Mouse (Mus musculus) myocyte (in vitro differentiated cells): ENCODE results near the gene Rapgef6. TPM values are rescaled to one million over a fixed set of nuclear protein-coding genes. Genes with fewer than 3 reads are reported as not detected.

Experiments used
- H3K27me3 ChIP-seq: one replicate; pipeline ENCODE4 v1.6.1; 2011; ENCODE audit not compliant: control insufficient read depth, insufficient read depth, insufficient read length
- H3K36me3 ChIP-seq: one replicate; pipeline ENCODE4 v1.6.1; 2011; ENCODE audit not compliant: control insufficient read depth, insufficient read depth
- H3K4me2 ChIP-seq: one replicate; pipeline ENCODE4 v1.6.1; 2011; ENCODE audit warnings: low read depth, control low read depth
- H3K4me3 ChIP-seq: one replicate; pipeline ENCODE4 v1.5.1; 2011; ENCODE audit warnings: mild to moderate bottlenecking, control low read depth, moderate library complexity
- H3K79me2 ChIP-seq: one replicate; pipeline ENCODE4 v1.6.1; 2011; ENCODE audit not compliant: control insufficient read depth, insufficient read depth
- H3ac ChIP-seq: one replicate; pipeline ENCODE4 v1.6.1; 2011; ENCODE audit not compliant: control insufficient read depth, insufficient read length
- CEBPB ChIP-seq: IDR thresholded peaks from 2 replicates; pipeline ENCODE4 v1.6.1; 2011; ENCODE audit warnings: mild to moderate bottlenecking, moderate library complexity; ENCODE audit not compliant: poor library complexity, insufficient read depth, severe bottlenecking
- E2F4 ChIP-seq: IDR thresholded peaks from one replicate; pipeline ENCODE4 v1.6.1; 2011; ENCODE audit warnings: mild to moderate bottlenecking, control low read depth, moderate library complexity; ENCODE audit not compliant: insufficient read depth
- MAX ChIP-seq: IDR thresholded peaks from one replicate; pipeline ENCODE4 v1.6.1; 2011; ENCODE audit warnings: low read depth, mild to moderate bottlenecking, control low read depth
- MYOD1 ChIP-seq, 3 experiments: IDR thresholded peaks; one replicate each; pipeline ENCODE4 v1.6.1; 2011; ENCODE audit warnings: control low read depth in 2 of 3, low read depth in 2 of 3, mild to moderate bottlenecking in 2 of 3, moderate library complexity in 1 of 3; ENCODE audit not compliant: insufficient read length in 2 of 3, control insufficient read depth in 1 of 3
- MYOG ChIP-seq, 3 experiments: IDR thresholded peaks; one replicate each; pipeline ENCODE4 v1.6.1; 2011; ENCODE audit warnings: control low read depth in 2 of 3, low read depth in 2 of 3, mild to moderate bottlenecking in 2 of 3; ENCODE audit not compliant: insufficient read length in 2 of 3, control insufficient read depth in 1 of 3, insufficient read depth in 1 of 3
- POLR2A ChIP-seq: IDR thresholded peaks from one replicate; pipeline ENCODE4 v1.6.1; 2011; ENCODE audit warnings: low read depth, mild to moderate bottlenecking, control low read depth, moderate library complexity; ENCODE audit not compliant: insufficient read length
- POLR2AphosphoS2 ChIP-seq: IDR thresholded peaks from one replicate; pipeline ENCODE4 v1.6.1; 2011; ENCODE audit warnings: low read depth, control low read depth; ENCODE audit not compliant: insufficient read length
- REST ChIP-seq: IDR thresholded peaks from one replicate; pipeline ENCODE4 v1.6.1; 2011; ENCODE audit warnings: mild to moderate bottlenecking, control low read depth, moderate library complexity; ENCODE audit not compliant: insufficient read depth, insufficient read length
- SRF ChIP-seq: IDR thresholded peaks from one replicate; pipeline ENCODE4 v1.6.1; 2011; ENCODE audit warnings: low read depth; ENCODE audit not compliant: control insufficient read depth, insufficient read length
- TCF12 ChIP-seq: IDR thresholded peaks from one replicate; pipeline ENCODE4 v1.6.1; 2011; ENCODE audit warnings: mild to moderate bottlenecking, control low read depth; ENCODE audit not compliant: poor library complexity, insufficient read depth, severe bottlenecking
- TCF3 ChIP-seq: IDR thresholded peaks from one replicate; pipeline ENCODE4 v1.6.1; 2011; ENCODE audit warnings: low read depth, control low read depth; ENCODE audit not compliant: insufficient read length
- USF1 ChIP-seq: IDR thresholded peaks from one replicate; pipeline ENCODE4 v1.6.1; 2011; ENCODE audit warnings: low read depth, mild to moderate bottlenecking, control low read depth, moderate library complexity
- polyA plus RNA-seq: library from polyadenylated mRNA; unstranded; fragments of >200 nt; fragmentation: generic; extraction: Trizol; gene quantifications from one replicate; pipeline ENCODE4 v1.2.1, GENCODE M21; 2012; ENCODE audit warnings: missing spikeins

Gene Rapgef6
- polyA plus RNA-seq, 1 experiment: 3.1 TPM

GRCm38 (mm10) chr11:54539486-54539885 lies 16.8 kb downstream of the Rapgef6 start:
- Histone ChIP-seq H3K4me2 (no peak overlapping the region), H3K27me3 (no peaks in the 10 kb centered on the region), H3K79me2 (peaks cover 48% of the 10 kb centered on the region), H3K36me3 (no peaks in the 10 kb centered on the region), H3ac (no peak overlapping the region), H3K4me3 (no peak overlapping the region)
- TF ChIP-seq TCF12 (no peak), E2F4 (no peak), MAX (no peak), MYOG (IDR thresholded peaks at IDR 0.05; ENCODE audit: control insufficient read depth in 1 of 3, insufficient read depth in 1 of 3, insufficient read length in 2 of 3, low read depth in 2 of 3) (no peak), POLR2AphosphoS2 (no peak), POLR2A (no peak), REST (no peak), MYOD1 (IDR thresholded peaks at IDR 0.05; ENCODE audit: control insufficient read depth in 1 of 3, insufficient read length in 2 of 3, low read depth in 2 of 3) (no peak), SRF (no peak), TCF3 (no peak), CEBPB (no peak), USF1 (no peak)

- TF ChIP-seq TCF12 (no peak), E2F4 (no peak), MYOD1 (IDR thresholded peaks at IDR 0.05; ENCODE audit: control insufficient read depth in 1 of 3, insufficient read length in 2 of 3, low read depth in 2 of 3) (no peak)
These were observed 17.7 kb downstream of the Rapgef6 start for GRCm38 (mm10) chr11:54540328-54540727.

GRCm38 (mm10) chr11:54542414-54542813 lies 19.8 kb downstream of the Rapgef6 start:
- no peak overlapping the region for H3K4me2 ChIP-seq
- no peak overlapping the region for H3K4me3 ChIP-seq
- H3K36me3 ChIP-seq: no peaks in the 10 kb centered on the region
- TF ChIP-seq POLR2AphosphoS2 (no peak), MYOD1 (IDR thresholded peaks at IDR 0.05; ENCODE audit: control insufficient read depth in 1 of 3, insufficient read length in 2 of 3, low read depth in 2 of 3) (no peak)
- no peaks in the 10 kb centered on the region for H3K27me3 ChIP-seq
- H3ac ChIP-seq: no peak overlapping the region
- peaks cover 30% of the 10 kb centered on the region for H3K79me2 ChIP-seq

More at GRCm38 (mm10) chr11:54540328-54540727, 17.7 kb downstream of the Rapgef6 start:
- no peak overlapping the region for H3ac ChIP-seq
- H3K79me2 ChIP-seq: peaks cover 42% of the 10 kb centered on the region
- H3K36me3 ChIP-seq: no peaks in the 10 kb centered on the region
- no peak overlapping the region for H3K4me3 ChIP-seq
- H3K4me2 ChIP-seq: no peak overlapping the region
- H3K27me3 ChIP-seq: no peaks in the 10 kb centered on the region

GRCm38 (mm10) chr11:54554970-54555369 lies 32.3 kb downstream of the Rapgef6 start:
- Histone ChIP-seq H3ac (no peak overlapping the region), H3K79me2 (no peaks in the 10 kb centered on the region)

GRCm38 (mm10) chr11:54562761-54563160 lies 40.1 kb downstream of the Rapgef6 start:
- TF ChIP-seq MYOD1 (IDR thresholded peaks at IDR 0.05; ENCODE audit: control insufficient read depth in 1 of 3, insufficient read length in 2 of 3, low read depth in 2 of 3) (no peak), POLR2A (no peak), REST (no peak), E2F4 (no peak), MYOG (IDR thresholded peaks at IDR 0.05; ENCODE audit: control insufficient read depth in 1 of 3, insufficient read depth in 1 of 3, insufficient read length in 2 of 3, low read depth in 2 of 3) (no peak), USF1 (no peak), SRF (no peak), CEBPB (no peak), POLR2AphosphoS2 (no peak), TCF3 (no peak), MAX (no peak), TCF12 (no peak)
- Histone ChIP-seq H3K4me2 (no peak overlapping the region), H3K79me2 (no peaks in the 10 kb centered on the region), H3K27me3 (no peaks in the 10 kb centered on the region), H3K36me3 (no peaks in the 10 kb centered on the region), H3K4me3 (no peak overlapping the region), H3ac (no peak overlapping the region)

More at GRCm38 (mm10) chr11:54554970-54555369, 32.3 kb downstream of the Rapgef6 start:
- Histone ChIP-seq H3K4me3 (no peak overlapping the region), H3K27me3 (no peaks in the 10 kb centered on the region), H3K36me3 (no peaks in the 10 kb centered on the region), H3K4me2 (no peak overlapping the region)
- TF ChIP-seq REST (no peak), E2F4 (no peak), TCF3 (no peak), CEBPB (no peak)

GRCm38 (mm10) chr11:54567959-54568358 lies 45.3 kb downstream of the Rapgef6 start:
- Histone ChIP-seq H3K4me2 (no peak overlapping the region), H3ac (no peak overlapping the region), H3K79me2 (no peaks in the 10 kb centered on the region), H3K4me3 (no peak overlapping the region), H3K36me3 (no peaks in the 10 kb centered on the region), H3K27me3 (no peaks in the 10 kb centered on the region)
- TF ChIP-seq CEBPB (no peak), MYOG (IDR thresholded peaks at IDR 0.05; ENCODE audit: control insufficient read depth in 1 of 3, insufficient read depth in 1 of 3, insufficient read length in 2 of 3, low read depth in 2 of 3) (no peak), MYOD1 (IDR thresholded peaks at IDR 0.05; ENCODE audit: control insufficient read depth in 1 of 3, insufficient read length in 2 of 3, low read depth in 2 of 3) (no peak)
